Mouse (Mus musculus) fat pad, adult 2 months (tissue): ENCODE data around the gene Fbxw7.

ENCODE experiments used
- DNase-seq: peaks from one replicate; pipeline ENCODE4 v3.0.0-alpha.2; 2011; ENCODE audit warnings: low read depth, low spot score; ENCODE audit errors: extremely low read depth

Gene Fbxw7

DNA sequence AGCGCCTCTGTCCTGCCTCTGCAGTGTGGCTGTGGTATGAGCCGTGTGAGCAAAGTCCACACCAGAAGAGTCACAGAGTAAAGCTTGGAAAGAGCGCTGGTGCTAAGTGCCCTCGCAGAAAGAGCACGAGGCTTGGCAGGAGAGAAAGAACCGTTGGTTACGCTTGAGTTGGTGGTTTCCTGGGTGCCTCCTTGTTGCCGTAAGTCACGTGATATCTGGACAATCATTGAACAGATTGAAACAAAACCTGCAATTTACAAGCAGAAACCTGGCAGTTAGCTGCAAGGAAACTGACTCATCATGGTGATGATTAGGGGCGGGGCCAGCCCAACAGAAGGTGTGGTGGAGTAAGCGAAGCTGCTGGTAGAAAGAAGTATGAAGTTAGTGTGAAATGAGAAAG, 207.7 kb downstream of the Fbxw7 start:
- DNase-seq: no peak

DNA sequence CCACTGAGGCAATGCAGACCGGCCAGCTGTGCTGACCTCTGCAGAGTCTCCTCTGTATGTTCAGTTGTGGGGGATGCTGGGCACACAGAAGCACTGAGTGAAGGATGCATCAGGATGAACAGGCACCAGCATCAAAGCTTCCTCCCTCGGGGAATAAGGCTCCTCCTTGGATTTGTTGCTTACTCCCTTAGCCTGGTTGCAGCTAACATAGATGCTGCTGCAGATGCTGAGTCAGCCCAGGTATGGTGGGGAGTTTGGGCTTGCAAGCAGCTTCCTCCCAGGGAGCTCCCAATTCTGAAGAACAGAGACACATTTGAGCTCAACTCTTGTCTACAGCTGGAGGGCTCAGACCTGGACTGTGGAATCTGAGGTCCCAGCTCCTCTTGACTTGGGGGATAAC, 209.2 kb downstream of the Fbxw7 start:
- DNase-seq: no peak

DNA sequence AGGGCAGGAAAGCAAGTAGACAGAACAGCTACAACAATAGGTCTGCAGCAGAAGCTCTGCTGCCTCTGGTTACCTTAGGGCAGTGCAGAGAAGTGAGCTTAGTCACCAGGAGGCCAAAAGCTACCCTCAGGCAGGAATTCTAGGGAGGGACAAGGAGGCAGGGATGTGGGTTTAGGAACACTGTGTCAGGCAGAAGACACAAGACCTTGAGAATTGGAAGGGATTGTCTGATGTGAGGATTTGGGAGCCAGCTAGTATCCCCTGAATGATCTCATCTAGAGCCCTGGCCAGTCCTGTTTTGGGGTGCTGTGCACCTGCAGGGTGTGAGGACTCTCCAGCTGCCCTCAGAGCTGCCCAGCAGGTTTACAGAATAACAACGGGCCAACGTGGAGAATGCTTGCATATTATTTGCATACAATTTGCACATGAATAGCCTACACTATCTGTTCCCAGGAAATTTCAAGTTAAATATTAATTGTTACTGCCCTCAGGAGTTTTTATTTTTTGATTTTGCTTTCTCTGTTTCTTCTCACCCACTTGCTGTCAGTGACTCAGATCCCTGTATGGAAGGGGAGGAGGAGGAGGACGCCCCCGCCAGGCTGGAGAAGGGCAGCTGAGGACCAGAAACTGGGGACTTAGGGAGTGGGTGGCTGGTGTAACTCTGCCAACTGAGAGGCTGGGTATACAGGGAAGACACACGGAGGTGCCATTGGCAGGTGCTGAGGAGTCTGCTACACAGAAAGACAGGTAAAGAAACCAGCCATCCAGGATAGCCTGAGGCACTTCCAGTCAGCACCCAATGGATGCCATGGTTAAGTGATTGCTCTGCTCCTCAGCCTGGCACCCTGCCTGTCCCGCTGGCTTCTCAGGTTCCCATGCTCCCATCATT, 210.0 kb downstream of the Fbxw7 start:
- no peak for DNase-seq
